Mouse (Mus musculus): Measurements from ENCODE around the gene Utp11. TPM values are rescaled to one million over a fixed set of nuclear protein-coding genes. Genes with fewer than 3 reads are reported as not detected.

Gene Utp11
- polyA plus RNA-seq, 1 experiment from 2014 or later = 33.9 TPM

DNA sequence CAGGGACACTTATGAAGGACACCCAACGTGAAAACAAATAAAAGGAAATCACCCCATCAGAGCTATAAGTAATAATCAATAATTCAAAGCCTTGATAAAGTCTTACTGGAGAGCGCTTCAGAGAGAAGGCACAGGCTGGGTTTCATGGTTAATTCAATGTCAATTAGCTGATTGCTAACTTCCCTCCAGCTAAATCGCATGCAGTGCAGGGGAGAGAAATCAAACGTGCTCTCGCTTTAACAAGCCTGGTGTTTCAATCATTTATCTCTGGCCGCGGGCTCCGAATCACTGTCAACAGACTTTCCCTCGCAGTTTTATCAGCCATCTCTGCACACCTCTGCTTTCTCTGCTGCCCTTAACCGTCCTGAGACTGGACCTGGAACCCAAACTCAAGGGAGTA, 60.5 kb downstream of the Utp11 start:
- Histone ChIP-seq H3K9me3 (ENCODE audit: control insufficient read depth, low read length) (no peaks in the 10 kb centered on the region), H3K9ac (replicated peaks; ENCODE audit: low read depth, low read length) (no peak overlapping the region), H3K4me3 (ENCODE audit: low read depth, low read length) (no peak overlapping the region), H3K27ac (ENCODE audit: low read depth, low read length) (no peak overlapping the region), H3K36me3 (ENCODE audit: control insufficient read depth, insufficient read depth, low read length) (no peaks in the 10 kb centered on the region), H3K4me1 (ENCODE audit: control insufficient read depth, insufficient read depth, low read length) (no peaks in the 10 kb centered on the region), H3K27me3 (ENCODE audit: control insufficient read depth, insufficient read depth, low read length) (peaks cover 4% of the 10 kb centered on the region; the same call in 1 of the 2 replicates), H3K4me2 (ENCODE audit: low read depth, low read length) (no peak overlapping the region)
- 40% methylated on average over 10 of the region's 10 CpGs for WGBS
- no peak for ATAC-seq (ENCODE audit: low read depth)

GRCm38 (mm10) chr4:124631456-124631855, 61.9 kb downstream of the Utp11 start:
- Histone ChIP-seq H3K9ac (replicated peaks; ENCODE audit: low read depth, low read length) (no peak overlapping the region), H3K36me3 (ENCODE audit: control insufficient read depth, insufficient read depth, low read length) (no peaks in the 10 kb centered on the region), H3K27ac (ENCODE audit: low read depth, low read length) (no peak overlapping the region), H3K27me3 (ENCODE audit: control insufficient read depth, insufficient read depth, low read length) (peaks cover 4% of the 10 kb centered on the region; the same call in 1 of the 2 replicates), H3K4me2 (ENCODE audit: low read depth, low read length) (no peak overlapping the region), H3K9me3 (ENCODE audit: control insufficient read depth, low read length) (no peaks in the 10 kb centered on the region), H3K4me3 (ENCODE audit: low read depth, low read length) (no peak overlapping the region), H3K4me1 (ENCODE audit: control insufficient read depth, insufficient read depth, low read length) (no peaks in the 10 kb centered on the region)
- ATAC-seq (ENCODE audit: low read depth) = no peak
- WGBS = 42% methylated on average over 4 of the region's 4 CpGs

MicroRNAs encoded within 50 kb of the gene (microRNA counts, 519-probe panel; counts per million panel counts)
- microRNA mmu-miR-697 = not detected

Small RNA genes within 50 kb of the gene (microRNA-seq; reads per million reads assigned to microRNA genes)
- gene Gm24721 (not detected), gene Mir697 (not detected)

Other genes starting within 250 kb of the Utp11 start
- 0.32 TPM in 1 of 2 replicates, not detected in the other for gene 3100002H09Rik, start 82.8 kb downstream of the Utp11 start, polyA plus RNA-seq (2014; fragmentation: Nextera tagmentation; extraction: Ambion mirVana)
- 6.7 and 7.8 TPM in 2 replicates for gene Pou3f1, start 36.8 kb downstream of the Utp11 start, polyA plus RNA-seq (2014; fragmentation: Nextera tagmentation; extraction: Ambion mirVana)
- 0.60 and 1.5 TPM in 2 replicates for gene Fhl3, start 7.1 kb upstream of the Utp11 start, polyA plus RNA-seq (2014; fragmentation: Nextera tagmentation; extraction: Ambion mirVana)
- 89.9 and 93.2 TPM in 2 replicates for gene Sf3a3, start 21.2 kb upstream of the Utp11 start, polyA plus RNA-seq (2014; fragmentation: Nextera tagmentation; extraction: Ambion mirVana)
- 22.5 and 25.2 TPM in 2 replicates for gene Inpp5b, start 48.2 kb upstream of the Utp11 start, polyA plus RNA-seq (2014; fragmentation: Nextera tagmentation; extraction: Ambion mirVana)
- gene Mtf1, start 108.5 kb upstream of the Utp11 start, polyA plus RNA-seq (2014; fragmentation: Nextera tagmentation; extraction: Ambion mirVana) = 10.2 and 11.9 TPM in 2 replicates
- gene Yrdc, start 157.1 kb upstream of the Utp11 start, polyA plus RNA-seq (2014; fragmentation: Nextera tagmentation; extraction: Ambion mirVana) = 48.8 and 51.4 TPM in 2 replicates
- 86.5 and 104 TPM in 2 replicates for gene 1110065P20Rik, start 157.6 kb upstream of the Utp11 start, polyA plus RNA-seq (2014; fragmentation: Nextera tagmentation; extraction: Ambion mirVana)
- gene Maneal, start 168.6 kb upstream of the Utp11 start, polyA plus RNA-seq (2014; fragmentation: Nextera tagmentation; extraction: Ambion mirVana) = 16.5 and 19.0 TPM in 2 replicates
- gene Epha10, start 187.3 kb upstream of the Utp11 start, polyA plus RNA-seq (2014; fragmentation: Nextera tagmentation; extraction: Ambion mirVana) = 7.4 and 9.3 TPM in 2 replicates
- gene 9930104L06Rik, start 243.4 kb upstream of the Utp11 start, polyA plus RNA-seq (2014; fragmentation: Nextera tagmentation; extraction: Ambion mirVana) = 6.0 and 6.7 TPM in 2 replicates
- 12.7 and 17.5 TPM in 2 replicates for gene Cdca8, start 245.7 kb upstream of the Utp11 start, polyA plus RNA-seq (2014; fragmentation: Nextera tagmentation; extraction: Ambion mirVana)